Mouse (Mus musculus): ENCODE results near the gene Oip5. TPM values are rescaled to one million over a fixed set of nuclear protein-coding genes. Genes with fewer than 3 reads are reported as not detected.

Oip5 gene
- polyA plus RNA-seq, 1 experiment from 2014 or later: 36.1 TPM

DNA sequence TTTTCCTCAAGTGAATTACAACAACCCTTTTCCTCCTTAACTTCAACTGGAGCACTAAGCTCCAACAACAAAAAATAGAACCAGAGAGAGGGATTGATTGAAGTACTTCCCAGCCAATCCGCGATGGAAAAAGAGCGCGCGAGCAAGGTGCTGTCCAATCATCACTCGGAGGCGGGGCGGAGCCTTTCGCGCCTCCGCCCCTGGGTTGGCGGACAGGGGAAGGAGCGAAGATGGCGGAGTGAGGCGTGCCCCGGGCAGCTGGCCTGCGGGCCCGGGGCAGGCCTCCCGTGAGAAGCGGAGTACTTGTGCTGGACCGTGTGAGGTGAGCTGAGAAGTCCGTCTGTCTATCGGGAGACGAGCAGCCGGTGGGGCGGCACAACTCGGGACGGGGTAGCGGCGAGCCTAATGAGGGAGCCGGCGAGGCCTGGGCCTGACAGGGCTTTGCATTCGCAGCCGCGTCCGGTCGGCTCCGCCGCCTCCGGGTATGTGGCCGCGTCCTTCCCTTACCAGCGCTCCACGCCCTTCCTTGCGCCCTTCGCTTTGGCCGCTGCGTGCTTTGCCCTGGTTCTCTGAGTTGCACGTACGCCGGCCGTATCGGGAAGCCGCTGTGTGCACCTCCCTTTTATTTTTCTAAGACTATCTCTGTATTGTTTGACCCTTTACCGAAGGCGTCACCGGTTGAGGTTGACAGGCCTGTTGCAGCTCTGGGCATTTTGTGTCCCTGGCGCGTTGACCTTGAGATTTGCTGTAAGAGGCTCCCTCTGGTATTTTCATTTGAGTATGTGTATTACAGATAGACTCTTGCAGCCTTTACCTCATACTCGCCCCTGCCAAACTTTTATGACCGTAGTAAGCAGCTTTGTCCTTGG lies 23.9 kb downstream of the Oip5 start:
- peaks cover 30% of the 10 kb centered on the region for H3K36me3 ChIP-seq (ENCODE audit: control insufficient read depth, insufficient read depth)
- WGBS (ENCODE audit: insufficient replicate concordance): 0% methylated on average over 61 of the region's 61 CpGs
- H3K9me3 ChIP-seq (replicated peaks; ENCODE audit: control insufficient read depth, low read length): no peaks in the 10 kb centered on the region
- H3K4me1 ChIP-seq (ENCODE audit: control insufficient read depth, low read depth, low read length): peaks cover 23% of the 10 kb centered on the region
- peak overlapping the region; percentile 90 for H3K27ac ChIP-seq (ENCODE audit: low read length)
- peak; percentile 97 for ATAC-seq (ENCODE audit: low read depth)
- H3K4me3 ChIP-seq (ENCODE audit: low read depth, low read length): peak overlapping the region; percentile 93
- peak overlapping the region; percentile 69 for H3K4me2 ChIP-seq (ENCODE audit: low read depth, low read length)
- peak overlapping the region; percentile 90 for H3K9ac ChIP-seq (ENCODE audit: low read depth, low read length)
- H3K27me3 ChIP-seq (ENCODE audit: control insufficient read depth, insufficient read depth, low read depth, low read length): no peaks in the 10 kb centered on the region

DNA sequence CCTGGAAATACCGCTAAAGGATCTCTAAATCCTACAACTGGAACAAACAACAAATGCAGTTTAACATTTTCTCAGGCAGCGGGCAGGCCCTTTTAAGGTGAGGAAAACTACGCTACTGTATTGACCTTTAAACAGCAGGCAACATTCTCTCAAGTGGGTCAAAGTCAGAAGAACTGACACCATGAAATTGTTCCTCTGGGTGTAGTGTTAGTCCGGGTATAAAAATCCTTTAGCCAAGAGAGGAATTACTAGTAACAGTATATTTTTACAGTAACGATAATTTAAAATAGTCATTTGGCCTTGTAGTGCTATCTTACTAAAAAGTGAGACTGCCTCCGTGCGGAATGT lies 24.5 kb downstream of the Oip5 start:
- WGBS (ENCODE audit: insufficient replicate concordance): 15% methylated on average over 7 of the region's 7 CpGs
- peaks cover 25% of the 10 kb centered on the region for H3K36me3 ChIP-seq (ENCODE audit: control insufficient read depth, insufficient read depth)
- H3K9me3 ChIP-seq (replicated peaks; ENCODE audit: control insufficient read depth, low read length): no peaks in the 10 kb centered on the region
- H3K4me3 ChIP-seq (ENCODE audit: low read depth, low read length): peak overlapping the region; percentile 93
- ATAC-seq (ENCODE audit: low read depth): peak; percentile 7; the same call in 1 of the 2 replicates
- peaks cover 23% of the 10 kb centered on the region for H3K4me1 ChIP-seq (ENCODE audit: control insufficient read depth, low read depth, low read length)
- peak overlapping the region; percentile 55 for H3K9ac ChIP-seq (ENCODE audit: low read depth, low read length)
- peak overlapping the region; percentile 90 for H3K27ac ChIP-seq (ENCODE audit: low read length)
- peak overlapping the region; percentile 60 for H3K4me2 ChIP-seq (ENCODE audit: low read depth, low read length)
- H3K27me3 ChIP-seq (ENCODE audit: control insufficient read depth, insufficient read depth, low read depth, low read length): no peaks in the 10 kb centered on the region

DNA sequence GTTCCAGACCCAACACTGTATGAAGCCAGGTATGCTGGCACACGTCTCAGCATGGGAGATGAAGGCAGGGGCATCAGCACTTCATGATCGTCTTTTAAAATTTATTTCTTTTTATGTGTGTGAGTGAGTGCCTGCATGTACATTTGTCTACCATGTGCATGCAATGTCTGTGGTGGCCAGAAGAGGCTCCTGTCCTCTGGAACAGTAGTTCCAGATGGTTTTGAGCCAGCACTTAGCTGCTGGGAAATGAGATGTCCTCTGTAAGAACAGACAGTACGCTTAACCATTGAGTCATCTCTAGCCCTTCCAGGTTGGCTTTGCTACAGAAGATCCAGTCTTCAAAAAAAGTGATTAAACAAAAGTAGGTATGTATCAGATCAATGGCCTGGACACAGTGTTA lies 27.0 kb downstream of the Oip5 start:
- H3K27ac ChIP-seq (ENCODE audit: low read length): no peak overlapping the region
- H3K4me1 ChIP-seq (ENCODE audit: control insufficient read depth, low read depth, low read length): peaks cover 10% of the 10 kb centered on the region
- H3K9ac ChIP-seq (ENCODE audit: low read depth, low read length): no peak overlapping the region
- no peak for ATAC-seq (ENCODE audit: low read depth)
- no peaks in the 10 kb centered on the region for H3K9me3 ChIP-seq (replicated peaks; ENCODE audit: control insufficient read depth, low read length)
- 74% methylated on average over 3 of the region's 3 CpGs for WGBS (ENCODE audit: insufficient replicate concordance)
- peaks cover 4% of the 10 kb centered on the region for H3K36me3 ChIP-seq (ENCODE audit: control insufficient read depth, insufficient read depth)
- no peaks in the 10 kb centered on the region for H3K27me3 ChIP-seq (ENCODE audit: control insufficient read depth, insufficient read depth, low read depth, low read length)
- H3K4me2 ChIP-seq (ENCODE audit: low read depth, low read length): no peak overlapping the region
- no peak overlapping the region for H3K4me3 ChIP-seq (ENCODE audit: low read depth, low read length)

DNA sequence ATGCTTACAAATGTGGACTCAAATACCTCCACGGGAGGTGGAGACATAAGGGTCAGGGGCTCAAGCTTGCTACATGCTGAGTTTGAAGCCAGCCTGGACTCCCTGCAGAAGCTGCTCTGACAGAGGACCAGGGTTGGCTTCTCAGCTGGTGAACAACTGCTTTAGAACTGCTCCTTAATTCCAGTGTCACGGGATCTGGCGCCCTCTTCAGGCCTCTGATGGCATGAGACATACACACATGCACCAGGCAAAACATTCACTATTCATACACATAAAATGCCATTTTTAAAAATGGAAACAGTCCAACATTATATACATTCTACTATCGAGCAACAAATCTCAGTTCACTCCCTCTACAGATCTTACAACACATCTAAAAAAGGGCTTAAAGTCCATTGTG lies 30.9 kb downstream of the Oip5 start:
- H3K9ac ChIP-seq (ENCODE audit: low read depth, low read length): no peak overlapping the region
- no peak overlapping the region for H3K4me3 ChIP-seq (ENCODE audit: low read depth, low read length)
- H3K36me3 ChIP-seq (ENCODE audit: control insufficient read depth, insufficient read depth): peaks cover 2% of the 10 kb centered on the region; the same call in 1 of the 2 replicates
- no peaks in the 10 kb centered on the region for H3K27me3 ChIP-seq (ENCODE audit: control insufficient read depth, insufficient read depth, low read depth, low read length)
- WGBS (ENCODE audit: insufficient replicate concordance): 11% methylated on average over 4 of the region's 4 CpGs
- peak; percentile 70 for ATAC-seq (ENCODE audit: low read depth)
- no peaks in the 10 kb centered on the region for H3K4me1 ChIP-seq (ENCODE audit: control insufficient read depth, low read depth, low read length)
- no peaks in the 10 kb centered on the region for H3K9me3 ChIP-seq (replicated peaks; ENCODE audit: control insufficient read depth, low read length)
- no peak overlapping the region for H3K27ac ChIP-seq (ENCODE audit: low read length)
- no peak overlapping the region for H3K4me2 ChIP-seq (ENCODE audit: low read depth, low read length)

DNA sequence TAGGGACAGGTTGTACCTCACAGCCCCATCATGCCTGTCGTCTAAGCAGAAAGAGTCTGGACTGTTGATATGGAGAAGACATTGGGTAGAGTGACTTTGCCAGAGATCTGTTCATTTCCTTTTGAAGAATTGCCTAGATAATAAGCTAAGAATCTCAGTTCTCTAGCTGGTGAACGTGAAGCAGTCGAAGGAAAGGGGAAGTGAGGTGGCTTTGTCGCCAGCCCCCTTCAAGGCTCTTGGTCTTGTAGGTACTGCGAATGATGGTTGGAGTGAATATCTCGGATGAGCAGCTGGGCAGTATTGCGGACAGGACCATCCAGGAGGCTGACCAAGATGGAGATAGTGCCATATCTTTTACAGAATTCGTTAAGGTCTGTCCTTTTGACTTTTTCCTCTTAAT lies 34.0 kb downstream of the Oip5 start:
- Histone ChIP-seq H3K9ac (ENCODE audit: low read depth, low read length) (no peak overlapping the region), H3K4me1 (ENCODE audit: control insufficient read depth, low read depth, low read length) (no peaks in the 10 kb centered on the region), H3K4me2 (ENCODE audit: low read depth, low read length) (no peak overlapping the region), H3K4me3 (ENCODE audit: low read depth, low read length) (no peak overlapping the region), H3K9me3 (replicated peaks; ENCODE audit: control insufficient read depth, low read length) (no peaks in the 10 kb centered on the region), H3K27me3 (ENCODE audit: control insufficient read depth, insufficient read depth, low read depth, low read length) (no peaks in the 10 kb centered on the region), H3K36me3 (ENCODE audit: control insufficient read depth, insufficient read depth) (no peaks in the 10 kb centered on the region), H3K27ac (ENCODE audit: low read length) (no peak overlapping the region)
- ATAC-seq (ENCODE audit: low read depth): no peak
- 57% methylated on average over 8 of the region's 8 CpGs for WGBS (ENCODE audit: insufficient replicate concordance)

DNA sequence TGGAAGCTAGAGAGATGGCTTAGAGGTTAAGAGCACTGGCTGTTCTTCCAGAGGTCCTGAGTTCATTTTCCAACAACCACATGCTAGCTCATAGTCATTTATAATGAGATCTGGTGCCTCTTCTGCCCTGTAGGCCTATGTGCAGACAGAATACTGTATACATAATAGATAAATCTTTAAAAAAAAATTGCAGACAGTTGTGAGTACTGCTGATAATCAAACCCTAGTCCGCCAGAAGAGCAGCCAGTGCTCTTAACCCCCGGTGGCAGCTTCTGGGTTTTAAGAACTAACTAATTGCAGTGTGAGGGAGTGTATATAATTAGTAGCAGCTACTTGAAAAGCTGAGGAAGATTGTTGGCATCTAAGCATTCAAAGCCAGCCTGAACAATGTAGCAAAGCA lies 34.8 kb downstream of the Oip5 start:
- H3K36me3 ChIP-seq (ENCODE audit: control insufficient read depth, insufficient read depth): no peaks in the 10 kb centered on the region
- no peak overlapping the region for H3K4me3 ChIP-seq (ENCODE audit: low read depth, low read length)
- no peak overlapping the region for H3K4me2 ChIP-seq (ENCODE audit: low read depth, low read length)
- 6% methylated on average over 2 of the region's 2 CpGs for WGBS (ENCODE audit: insufficient replicate concordance)
- ATAC-seq (ENCODE audit: low read depth): no peak
- no peaks in the 10 kb centered on the region for H3K4me1 ChIP-seq (ENCODE audit: control insufficient read depth, low read depth, low read length)
- no peak overlapping the region for H3K9ac ChIP-seq (ENCODE audit: low read depth, low read length)
- no peak overlapping the region for H3K27ac ChIP-seq (ENCODE audit: low read length)
- no peaks in the 10 kb centered on the region for H3K27me3 ChIP-seq (ENCODE audit: control insufficient read depth, insufficient read depth, low read depth, low read length)
- no peaks in the 10 kb centered on the region for H3K9me3 ChIP-seq (replicated peaks; ENCODE audit: control insufficient read depth, low read length)

DNA sequence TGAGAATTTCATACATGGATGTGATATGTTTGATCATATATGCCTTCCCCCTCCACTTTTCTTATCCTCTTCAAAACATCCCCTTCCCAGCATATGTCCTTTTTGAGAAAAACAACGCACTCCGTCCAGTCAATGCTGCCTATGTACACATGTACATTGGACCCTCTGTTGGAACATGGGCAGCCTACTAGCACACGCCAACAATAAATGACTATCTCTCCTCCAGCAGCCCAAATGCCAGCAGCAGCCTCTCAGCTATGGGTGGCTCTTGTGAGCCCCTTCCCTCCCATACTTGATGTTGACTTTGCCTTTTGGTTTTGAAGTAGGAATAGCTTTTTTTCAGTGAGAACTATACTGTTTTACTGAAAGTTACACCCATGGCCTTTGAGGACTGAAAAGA lies 36.7 kb downstream of the Oip5 start:
- Histone ChIP-seq H3K9me3 (replicated peaks; ENCODE audit: control insufficient read depth, low read length) (no peaks in the 10 kb centered on the region), H3K9ac (ENCODE audit: low read depth, low read length) (no peak overlapping the region), H3K4me1 (ENCODE audit: control insufficient read depth, low read depth, low read length) (no peaks in the 10 kb centered on the region), H3K4me2 (ENCODE audit: low read depth, low read length) (no peak overlapping the region), H3K4me3 (ENCODE audit: low read depth, low read length) (no peak overlapping the region), H3K27me3 (ENCODE audit: control insufficient read depth, insufficient read depth, low read depth, low read length) (no peaks in the 10 kb centered on the region), H3K36me3 (ENCODE audit: control insufficient read depth, insufficient read depth) (no peaks in the 10 kb centered on the region), H3K27ac (ENCODE audit: low read length) (peak overlapping the region; percentile 26; the same call in 1 of the 2 replicates)
- WGBS (ENCODE audit: insufficient replicate concordance): 79% methylated on average over 3 of the region's 3 CpGs
- peak; percentile 85 for ATAC-seq (ENCODE audit: low read depth)

DNA sequence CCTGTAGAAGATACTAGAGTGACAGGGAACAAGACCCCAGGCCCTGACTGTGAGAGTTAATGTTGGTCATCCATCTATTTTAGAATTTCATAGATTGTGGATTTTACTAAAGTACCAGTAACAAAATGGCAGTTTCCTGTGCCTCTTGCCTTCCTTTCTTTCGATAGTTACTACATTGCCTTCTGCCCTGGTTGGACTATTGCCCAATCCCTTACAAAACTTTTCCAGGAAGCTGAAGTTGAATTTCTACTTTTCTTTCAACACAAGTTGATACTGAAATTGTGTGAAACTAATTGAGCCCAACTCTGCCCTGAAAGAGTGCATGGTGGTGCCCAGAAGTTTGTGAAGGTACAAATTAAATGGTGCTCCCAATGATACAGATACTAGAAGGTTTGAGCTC lies 45.8 kb downstream of the Oip5 start:
- Histone ChIP-seq H3K4me2 (ENCODE audit: low read depth, low read length) (no peak overlapping the region), H3K4me1 (ENCODE audit: control insufficient read depth, low read depth, low read length) (no peaks in the 10 kb centered on the region; the same call in 1 of the 2 replicates), H3K27ac (ENCODE audit: low read length) (no peak overlapping the region), H3K36me3 (ENCODE audit: control insufficient read depth, insufficient read depth) (no peaks in the 10 kb centered on the region; the same call in 1 of the 2 replicates), H3K9ac (ENCODE audit: low read depth, low read length) (no peak overlapping the region), H3K9me3 (replicated peaks; ENCODE audit: control insufficient read depth, low read length) (no peaks in the 10 kb centered on the region), H3K27me3 (ENCODE audit: control insufficient read depth, insufficient read depth, low read depth, low read length) (no peaks in the 10 kb centered on the region), H3K4me3 (ENCODE audit: low read depth, low read length) (no peak overlapping the region)
- WGBS (ENCODE audit: insufficient replicate concordance): 58% methylated on average over 1 of the region's 1 CpGs
- ATAC-seq (ENCODE audit: low read depth): no peak

DNA sequence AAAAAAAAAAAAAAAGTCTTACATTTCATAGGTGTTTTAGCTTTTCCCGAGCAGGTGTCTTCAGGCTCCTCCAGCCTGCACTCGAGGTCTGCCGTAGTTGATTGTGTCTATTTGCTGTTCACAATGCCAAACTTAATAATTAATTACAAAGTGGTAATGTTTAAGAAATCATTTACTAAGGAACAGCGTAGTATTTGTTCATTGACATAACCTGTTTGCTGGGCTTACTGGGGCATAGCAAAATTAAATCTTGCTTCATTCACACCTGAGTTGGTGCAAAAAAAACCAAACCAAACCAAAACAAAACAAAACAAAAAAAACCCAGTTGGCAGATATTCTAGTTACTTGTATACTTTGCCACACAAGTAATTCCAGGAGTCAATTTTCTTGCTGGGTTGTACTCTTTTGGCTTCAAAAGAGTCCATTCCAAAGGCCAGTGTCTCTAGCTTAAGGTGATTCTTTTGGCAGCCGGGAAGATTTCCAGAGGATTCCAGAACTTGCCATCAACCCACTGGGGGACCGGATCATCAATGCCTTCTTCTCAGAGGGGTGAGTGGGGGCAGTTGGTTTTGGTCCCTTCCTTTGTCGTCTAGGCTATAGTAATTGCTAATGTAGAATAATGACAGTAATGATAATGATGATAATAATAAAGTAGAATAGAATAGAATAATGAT lies 52.0 kb downstream of the Oip5 start:
- WGBS (ENCODE audit: insufficient replicate concordance): 71% methylated on average over 7 of the region's 7 CpGs
- no peak overlapping the region for H3K27ac ChIP-seq (ENCODE audit: low read length)

More for the DNA sequence above, 52.0 kb downstream of the Oip5 start:
- Histone ChIP-seq H3K4me3 (ENCODE audit: low read depth, low read length) (no peak overlapping the region), H3K9me3 (replicated peaks; ENCODE audit: control insufficient read depth, low read length) (no peaks in the 10 kb centered on the region), H3K27me3 (ENCODE audit: control insufficient read depth, insufficient read depth, low read depth, low read length) (no peaks in the 10 kb centered on the region), H3K36me3 (ENCODE audit: control insufficient read depth, insufficient read depth) (no peaks in the 10 kb centered on the region), H3K4me2 (ENCODE audit: low read depth, low read length) (0 out of 2 replicates have a peak overlapping the region, but pooled peaks have one; percentile 10), H3K4me1 (ENCODE audit: control insufficient read depth, low read depth, low read length) (no peaks in the 10 kb centered on the region; the same call in 1 of the 2 replicates), H3K9ac (ENCODE audit: low read depth, low read length) (no peak overlapping the region)
- peak; percentile 61 for ATAC-seq (ENCODE audit: low read depth)

Measured in liver, embryonic 16.5 days (tissue).